Mouse (Mus musculus) forebrain, embryonic 14.5 days (tissue): ENCODE data around the gene Fgfr1op. TPM values are rescaled to one million over a fixed set of nuclear protein-coding genes. Genes with fewer than 3 reads are reported as not detected.
"Not testable (repeated sequence)": the region's sequence is repeated elsewhere in the genome, so short reads cannot be mapped to it uniquely, and the experiment has no call there.

Experiments used
- ATAC-seq: fragments of 200-750 bp; cut with Nextera tagmentation; 2 replicates; pipeline ENCODE4 v1.8.0; 2017; ENCODE audit warnings: mild to moderate bottlenecking, moderate library complexity
- DNase-seq: peaks from one replicate; pipeline ENCODE4 v3.0.0-alpha.2; 2015; ENCODE audit warnings: low spot score
- H3K27ac ChIP-seq: fragments of 300-500 bp; sonication (generic); 2 replicates; pipeline ENCODE4 v1.5.1; 2014; ENCODE audit warnings: low read depth, mild to moderate bottlenecking, control low read depth, low read length, moderate library complexity
- H3K27me3 ChIP-seq: fragments of 300-500 bp; sonication (generic); replicated peaks from 2 replicates; pipeline ENCODE4 v1.6.1; 2014; ENCODE audit warnings: low read length, control low read depth, mixed read lengths; ENCODE audit not compliant: control insufficient read depth, insufficient read depth
- H3K36me3 ChIP-seq: fragments of 300-500 bp; sonication (generic); 2 replicates; pipeline ENCODE4 v1.6.1; 2014; ENCODE audit warnings: low read length, control low read depth; ENCODE audit not compliant: control insufficient read depth, insufficient read depth
- H3K4me1 ChIP-seq: fragments of 300-500 bp; sonication (generic); 2 replicates; pipeline ENCODE4 v1.6.1; 2014; ENCODE audit warnings: antibody characterized with exemption, low read length, control low read depth; ENCODE audit not compliant: control insufficient read depth, insufficient read depth
- H3K4me2 ChIP-seq: fragments of 300-500 bp; sonication (generic); 2 replicates; pipeline ENCODE4 v1.6.1; 2014; ENCODE audit warnings: mild to moderate bottlenecking, control low read depth, low read length
- H3K4me3 ChIP-seq: fragments of 300-500 bp; sonication (generic); 2 replicates; pipeline ENCODE4 v1.5.1; 2014; ENCODE audit warnings: low read depth, low read length, control low read depth
- H3K9ac ChIP-seq: fragments of 300-500 bp; sonication (generic); 2 replicates; pipeline ENCODE4 v1.6.1; 2014; ENCODE audit warnings: mild to moderate bottlenecking, low read length, control low read depth, moderate library complexity
- H3K9me3 ChIP-seq: fragments of 300-500 bp; sonication (generic); replicated peaks from 2 replicates; pipeline ENCODE4 v1.6.1; 2016; ENCODE audit warnings: low read length, control low read depth, mixed read lengths; ENCODE audit not compliant: control insufficient read depth
- WGBS: fragments of 180-500 bp; shearing (Covaris S2); extraction: QIAGEN DNeasy Blood & Tissue Kit; methylation state at CpG from one replicate; pipeline ENCODE4 v1.1.7; 2014; 5-methylcytosine and 5-hydroxymethylcytosine counted together
- polyA plus RNA-seq: library from polyadenylated mRNA; unstranded; fragments of >200 nt; fragmentation: Nextera tagmentation; extraction: Ambion mirVana; gene quantifications from 2 replicates; pipeline ENCODE4 v1.2.1, GENCODE M21; 2014

Fgfr1op gene
- polyA plus RNA-seq, result 28.3 and 35.8 TPM in 2 replicates

DNA sequence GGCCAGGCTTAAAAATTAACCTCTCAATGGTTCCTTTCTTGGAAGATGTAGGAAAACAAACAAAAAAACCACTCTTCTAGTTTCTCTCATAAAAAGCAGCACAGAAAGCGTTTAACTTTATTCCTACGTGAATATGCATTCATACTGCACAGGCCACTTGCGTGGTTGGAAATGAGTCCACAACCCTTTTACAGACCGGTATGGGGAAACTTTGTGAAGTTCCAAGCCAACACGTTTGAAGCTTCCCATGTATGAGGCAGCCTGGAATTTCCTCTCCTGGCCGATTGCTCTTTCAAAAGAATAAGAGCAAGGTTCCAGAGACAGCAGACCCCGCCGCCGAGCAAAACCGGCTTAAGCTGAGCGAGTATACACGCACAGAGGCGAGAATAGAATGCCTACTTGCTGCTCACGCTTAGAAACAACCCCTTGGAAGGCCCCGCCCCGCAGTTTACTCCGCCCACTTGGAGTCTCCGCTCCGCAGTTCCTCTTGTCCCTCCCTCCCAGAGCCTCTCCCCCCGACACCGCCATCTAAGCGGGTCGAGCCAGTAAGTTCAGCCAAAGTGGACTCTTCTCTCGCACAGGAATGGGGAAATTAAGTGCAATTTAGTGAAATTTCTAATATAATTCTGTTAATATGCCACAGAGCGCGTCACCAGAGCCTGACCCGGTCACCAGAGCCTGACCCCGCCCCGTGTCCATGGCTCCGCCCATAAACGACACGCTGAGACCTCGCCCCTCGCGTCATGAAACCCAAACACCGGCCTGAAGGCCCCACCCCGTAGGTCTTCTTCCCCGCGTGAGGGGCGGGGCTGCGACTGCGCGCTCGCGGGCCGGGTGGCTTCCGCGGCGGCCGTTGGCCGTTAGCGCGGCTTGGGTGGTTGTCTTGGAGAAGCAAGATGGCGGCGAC, at the start of gene Fgfr1op:
TSS of gene Fgfr1op (plus strand) at position 801 of the 907 bp plus-strand sequence.
- H3K4me1 ChIP-seq, DNase-seq, H3K9me3 ChIP-seq, H3K27ac ChIP-seq, H3K27me3 ChIP-seq: not testable (repeated sequence)
- Histone ChIP-seq H3K4me2 (peak within 1 kb of the TSS; percentile 43), H3K4me3 (peak within 1 kb of the TSS; percentile 44), H3K36me3 (peaks cover 11% of the 10 kb centered on the region), H3K9ac (peak within 1 kb of the TSS; percentile 47; the same call in 1 of the 2 replicates)
- WGBS, result 3% methylated on average over 13 of the region's 55 CpGs
- ATAC-seq, result peak; percentile 98

DNA sequence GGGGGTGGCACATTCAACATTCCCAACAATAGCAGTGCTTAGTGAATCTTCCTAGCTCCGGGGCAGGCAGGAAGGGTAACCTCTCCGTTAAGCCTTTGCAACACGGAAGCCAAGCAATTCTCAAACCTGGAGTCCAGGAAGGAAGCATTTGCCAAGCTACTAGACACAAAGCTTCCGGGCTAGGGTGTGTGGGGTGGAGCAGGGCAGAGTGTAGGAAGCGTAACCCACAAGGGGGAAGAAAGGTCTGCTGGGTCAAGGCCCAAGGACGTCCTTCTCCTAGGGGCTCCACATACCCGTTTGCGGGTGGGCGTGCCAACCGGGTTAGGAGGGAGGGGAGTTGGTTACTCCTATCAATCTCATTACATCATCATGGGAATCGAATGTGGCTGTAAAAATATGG, 48.9 kb upstream of the Fgfr1op start:
- not testable (repeated sequence) for H3K27ac ChIP-seq, H3K36me3 ChIP-seq, ATAC-seq, H3K9me3 ChIP-seq, H3K27me3 ChIP-seq, H3K4me3 ChIP-seq, H3K9ac ChIP-seq, H3K4me2 ChIP-seq, H3K4me1 ChIP-seq, DNase-seq
- WGBS, result 76% methylated on average over 6 of the region's 11 CpGs

DNA sequence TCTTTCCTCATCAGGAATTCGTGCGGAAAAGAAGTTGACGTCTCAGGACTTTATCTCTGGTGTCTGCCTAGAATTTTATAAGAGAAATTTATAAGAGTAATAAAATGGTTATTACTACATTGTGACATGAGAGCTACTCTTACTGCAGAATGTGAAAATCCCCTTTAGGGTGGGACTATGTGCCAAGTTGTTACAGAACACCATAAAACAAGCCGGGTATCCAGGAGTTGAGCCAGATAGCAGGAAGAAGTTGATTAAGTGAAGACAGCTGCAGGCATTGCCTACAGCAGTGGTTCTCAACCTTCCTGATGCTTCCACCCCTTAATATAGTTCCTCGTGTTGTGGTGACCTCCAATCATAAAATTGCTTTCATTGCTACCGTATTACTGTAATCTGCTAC, 48.4 kb upstream of the Fgfr1op start:
- DNase-seq, H3K4me3 ChIP-seq, H3K27me3 ChIP-seq, H3K4me1 ChIP-seq, H3K27ac ChIP-seq, H3K9ac ChIP-seq, H3K36me3 ChIP-seq, ATAC-seq, H3K9me3 ChIP-seq, H3K4me2 ChIP-seq: not testable (repeated sequence)
- no CpG with 5 or more reads among the region's 6 CpGs for WGBS

DNA sequence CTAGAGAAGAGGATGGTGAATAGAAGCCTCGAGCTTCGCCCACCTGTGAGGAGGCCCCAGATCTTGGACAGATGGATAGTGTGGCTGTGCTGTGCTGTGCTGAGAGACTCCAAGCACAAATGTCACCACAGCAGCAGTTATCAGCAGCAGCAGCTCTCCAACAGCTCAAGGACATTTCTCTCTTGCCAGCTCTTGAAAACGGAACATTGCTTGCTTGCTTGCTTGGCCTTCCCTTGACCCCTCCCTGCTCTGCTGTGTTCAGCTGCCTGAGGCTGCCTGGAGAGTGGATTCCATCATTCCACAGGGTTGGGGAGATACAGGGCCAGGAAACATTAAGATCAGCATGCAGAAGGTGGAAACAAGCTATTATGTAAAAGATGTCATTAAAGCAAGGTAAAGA, 42.3 kb upstream of the Fgfr1op start:
- not testable (repeated sequence) for H3K9me3 ChIP-seq, ATAC-seq
- WGBS, result no CpG with 5 or more reads among the region's 3 CpGs

DNA sequence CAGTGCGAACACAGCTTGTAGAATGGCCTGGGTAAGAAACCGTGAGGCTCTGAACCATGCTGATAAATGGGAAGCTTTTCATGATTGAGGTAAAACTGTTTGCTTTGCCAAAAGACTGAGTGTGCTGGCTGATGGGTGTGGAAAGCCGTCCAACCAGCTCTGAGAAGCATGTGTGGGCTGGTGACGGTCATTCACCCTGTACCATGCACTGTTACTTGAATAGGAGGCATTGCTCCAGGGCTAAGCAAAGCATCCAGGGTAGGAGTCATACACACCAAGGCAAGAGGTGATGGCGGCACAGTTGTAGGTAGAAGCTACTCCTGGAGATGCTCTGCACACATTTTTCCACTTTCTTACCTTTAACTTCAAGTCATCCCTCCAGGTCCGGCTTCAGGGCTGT, 40.7 kb upstream of the Fgfr1op start:
- ATAC-seq, result not testable (repeated sequence)

More for the DNA sequence above, 42.3 kb upstream of the Fgfr1op start:
- not testable (repeated sequence) for DNase-seq, H3K9ac ChIP-seq, H3K4me1 ChIP-seq, H3K36me3 ChIP-seq, H3K4me3 ChIP-seq, H3K4me2 ChIP-seq, H3K27me3 ChIP-seq, H3K27ac ChIP-seq

DNA sequence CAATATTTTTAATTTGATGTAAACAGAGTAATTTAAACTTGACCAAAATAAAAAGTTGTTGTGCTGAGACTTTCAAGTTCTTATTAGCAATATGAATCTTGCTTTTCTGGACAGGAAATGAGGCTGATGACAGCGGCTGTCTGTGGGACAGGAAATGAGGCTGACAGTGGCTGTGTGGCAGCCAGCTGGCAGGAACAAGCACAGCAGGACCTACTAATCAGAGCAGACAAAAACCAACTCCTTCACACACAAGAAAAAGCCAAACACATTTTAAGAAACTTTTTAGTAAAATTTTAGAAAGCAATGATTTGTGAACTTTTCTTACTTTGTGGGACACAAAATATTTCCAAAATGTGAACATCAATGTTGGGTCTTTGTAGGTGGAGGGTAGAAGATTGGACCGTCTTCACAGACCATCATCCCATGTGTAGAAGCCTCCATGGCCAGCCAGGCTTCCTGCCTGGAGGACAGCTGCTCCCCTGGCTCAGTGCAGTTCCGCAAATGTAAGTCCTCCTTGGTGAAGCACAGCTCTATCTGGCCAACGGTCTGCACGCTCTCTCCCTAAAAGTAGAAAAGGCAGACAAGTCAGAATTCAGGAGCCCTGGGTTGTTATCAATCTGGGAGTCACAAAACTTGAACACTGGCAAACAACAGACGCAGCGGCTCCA, 36.8 kb upstream of the Fgfr1op start:
- H3K4me1 ChIP-seq, H3K36me3 ChIP-seq, DNase-seq, H3K4me2 ChIP-seq, H3K9ac ChIP-seq, H3K27ac ChIP-seq, ATAC-seq, H3K4me3 ChIP-seq, H3K9me3 ChIP-seq, H3K27me3 ChIP-seq: not testable (repeated sequence)
- 83% methylated on average over 1 of the region's 7 CpGs for WGBS

More for the DNA sequence above, 40.7 kb upstream of the Fgfr1op start:
- H3K27ac ChIP-seq, H3K36me3 ChIP-seq, H3K9ac ChIP-seq, H3K4me1 ChIP-seq, H3K9me3 ChIP-seq, H3K4me3 ChIP-seq, H3K4me2 ChIP-seq, H3K27me3 ChIP-seq, DNase-seq: not testable (repeated sequence)
- WGBS, result 100% methylated on average over 1 of the region's 6 CpGs

DNA sequence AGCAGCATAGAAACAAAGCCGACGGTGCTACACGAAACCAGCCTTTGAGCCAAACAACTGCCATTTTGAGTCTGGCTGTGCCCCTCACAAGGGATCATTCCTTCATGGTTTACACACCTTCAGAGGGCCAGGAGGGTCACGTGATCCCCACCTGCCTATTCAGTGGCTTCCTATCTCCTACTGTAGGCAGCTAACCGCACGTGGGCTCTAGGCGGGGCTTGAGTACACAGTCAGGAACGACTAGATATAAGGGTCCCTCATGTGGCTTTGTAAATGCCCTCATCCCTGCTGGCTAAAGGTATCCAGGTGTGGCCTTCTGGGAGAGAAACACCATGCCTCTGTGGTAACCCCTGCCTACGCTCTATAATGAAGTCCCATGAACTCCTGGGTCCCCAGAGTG, 35.7 kb upstream of the Fgfr1op start:
- not testable (repeated sequence) for DNase-seq, H3K27ac ChIP-seq, H3K36me3 ChIP-seq, H3K4me1 ChIP-seq, H3K9me3 ChIP-seq, H3K9ac ChIP-seq, ATAC-seq, H3K4me2 ChIP-seq, H3K27me3 ChIP-seq, H3K4me3 ChIP-seq
- 77% methylated on average over 9 of the region's 9 CpGs for WGBS

DNA sequence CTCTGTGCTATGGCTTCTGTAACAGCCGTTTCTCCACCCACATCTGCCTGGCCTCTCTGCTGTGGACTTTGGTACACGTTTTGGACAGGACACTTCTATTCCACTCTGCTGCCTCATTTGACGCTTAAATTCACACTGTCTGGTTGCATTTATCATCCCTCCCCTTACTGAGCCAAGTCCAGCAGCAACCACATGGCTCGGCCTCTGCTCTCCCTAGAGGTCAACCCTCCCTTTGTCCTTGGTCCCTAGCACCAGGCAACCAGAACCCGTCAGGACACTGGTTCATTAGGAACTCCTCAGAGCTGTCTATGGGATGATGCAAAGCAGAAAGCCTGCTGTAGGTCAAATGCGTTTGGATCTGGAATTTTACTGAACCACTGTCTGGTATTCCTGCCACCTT, 34.5 kb upstream of the Fgfr1op start:
- H3K4me1 ChIP-seq, ATAC-seq, H3K4me3 ChIP-seq, H3K27ac ChIP-seq, H3K27me3 ChIP-seq, H3K9me3 ChIP-seq, H3K4me2 ChIP-seq, H3K9ac ChIP-seq, DNase-seq, H3K36me3 ChIP-seq: not testable (repeated sequence)
- no CpG with 5 or more reads among the region's 6 CpGs for WGBS

DNA sequence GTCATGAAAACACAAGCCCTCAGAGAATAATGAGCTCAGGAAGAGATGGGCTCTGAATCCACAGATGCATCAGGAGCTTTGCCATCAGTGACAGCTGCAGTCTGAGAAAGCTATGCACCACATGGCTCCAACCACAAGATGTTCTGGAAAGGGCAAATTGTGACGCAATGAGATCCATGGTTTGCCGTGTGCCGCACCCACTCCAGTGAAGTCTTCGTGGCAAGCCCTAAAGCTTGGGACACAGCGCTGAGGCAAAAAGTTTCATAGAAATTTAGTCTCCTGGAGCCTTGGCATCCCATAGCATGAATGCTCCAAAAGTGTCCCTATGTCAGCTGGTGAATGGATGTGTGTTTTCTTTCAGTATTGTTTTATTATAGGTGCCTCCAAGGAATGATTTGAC, 27.2 kb upstream of the Fgfr1op start:
- H3K4me2 ChIP-seq, H3K4me1 ChIP-seq, ATAC-seq, H3K9ac ChIP-seq, H3K9me3 ChIP-seq, H3K27me3 ChIP-seq, DNase-seq, H3K4me3 ChIP-seq, H3K27ac ChIP-seq, H3K36me3 ChIP-seq: not testable (repeated sequence)
- WGBS, result over 99% methylated on average over 5 of the region's 5 CpGs
